Mouse (Mus musculus) hindbrain, embryonic 11.5 days (tissue): Measurements from ENCODE around the gene Ldlrad1. TPM values are rescaled to one million over a fixed set of nuclear protein-coding genes. Genes with fewer than 3 reads are reported as not detected.

Experiments
- polyA plus RNA-seq: library from polyadenylated mRNA; unstranded; fragments of >200 nt; fragmentation: Nextera tagmentation; extraction: Ambion mirVana; gene quantifications from 2 replicates; pipeline ENCODE4 v1.2.1, GENCODE M21; 2014

Gene Ldlrad1
- polyA plus RNA-seq, 1 experiment from 2014 or later: not detected

Other genes with a start within 250 kb of the Ldlrad1 start
- 107 and 113 TPM in 2 replicates for gene Mrpl37, start 142.3 kb upstream of the Ldlrad1 start, polyA plus RNA-seq
- gene Cyb5rl, start 142.2 kb upstream of the Ldlrad1 start, polyA plus RNA-seq: 2.3 and 5.5 TPM in 2 replicates
- 0.13 and 0.20 TPM in 2 replicates for gene Cdcp2, start 112.3 kb upstream of the Ldlrad1 start, polyA plus RNA-seq
- 387 and 390 TPM in 2 replicates for gene Tmem59, start 30.8 kb upstream of the Ldlrad1 start, polyA plus RNA-seq
- 21.1 and 26.4 TPM in 2 replicates for gene Tceanc2, start 30.1 kb upstream of the Ldlrad1 start, polyA plus RNA-seq
- 79.1 and 83.0 TPM in 2 replicates for gene Lrrc42, start 44.4 kb downstream of the Ldlrad1 start, polyA plus RNA-seq
- gene Hspb11, start 44.4 kb downstream of the Ldlrad1 start, polyA plus RNA-seq: 32.0 and 39.3 TPM in 2 replicates
- gene Dio1, start 98.0 kb downstream of the Ldlrad1 start, polyA plus RNA-seq: not detected in 2 replicates
- 46.7 and 47.8 TPM in 2 replicates for gene Yipf1, start 105.2 kb downstream of the Ldlrad1 start, polyA plus RNA-seq
- 34.2 and 42.8 TPM in 2 replicates for gene Ndc1, start 158.6 kb downstream of the Ldlrad1 start, polyA plus RNA-seq
- gene Glis1, start 225.4 kb downstream of the Ldlrad1 start, polyA plus RNA-seq: 4.0 and 6.3 TPM in 2 replicates